Mouse (Mus musculus) liver, adult 2 months (tissue): ENCODE measurements around the gene Mylk4. TPM values are rescaled to one million over a fixed set of nuclear protein-coding genes. Genes with fewer than 3 reads are reported as not detected.

Source experiments
- DNase-seq: peaks from one replicate; pipeline ENCODE4 v3.0.0-alpha.2; 2011; ENCODE audit warnings: low read depth, low spot score; ENCODE audit errors: extremely low read depth
- H3K27ac ChIP-seq: fragments of 200-500 bp; replicated peaks from 2 replicates; pipeline ENCODE4 v1.5.1; 2012; ENCODE audit warnings: low read depth, mild to moderate bottlenecking, control low read depth, inconsistent platforms, low read length; ENCODE audit not compliant: insufficient read depth
- H3K27me3 ChIP-seq: fragments of 200-500 bp; 2 replicates; pipeline ENCODE4 v1.6.1; 2012; ENCODE audit warnings: mild to moderate bottlenecking, moderate library complexity, low read length, inconsistent platforms; ENCODE audit not compliant: control insufficient read depth, insufficient read depth
- H3K36me3 ChIP-seq: fragments of 200-500 bp; 2 replicates; pipeline ENCODE4 v1.6.1; 2012; ENCODE audit warnings: low read length, inconsistent platforms; ENCODE audit not compliant: control insufficient read depth, insufficient read depth
- H3K4me1 ChIP-seq: fragments of 200-500 bp; 2 replicates; pipeline ENCODE4 v1.6.1; 2011; ENCODE audit warnings: low read length; ENCODE audit not compliant: control insufficient read depth, insufficient read depth
- H3K4me3 ChIP-seq: fragments of 200-500 bp; 2 replicates; pipeline ENCODE4 v1.5.1; 2011; ENCODE audit warnings: low read depth, mild to moderate bottlenecking, control low read depth, low read length, moderate library complexity; ENCODE audit not compliant: insufficient read depth
- H3K79me2 ChIP-seq: fragments of 200-500 bp; 2 replicates; pipeline ENCODE4 v1.6.1; 2012; ENCODE audit warnings: inconsistent platforms, mild to moderate bottlenecking, low read length, moderate library complexity; ENCODE audit not compliant: control insufficient read depth, insufficient read depth
- H3K9ac ChIP-seq: fragments of 200-500 bp; 2 replicates; pipeline ENCODE4 v1.6.1; 2012; ENCODE audit warnings: low read depth, mild to moderate bottlenecking, control low read depth, inconsistent platforms, low read length
- CTCF ChIP-seq: fragments of 200-500 bp; IDR thresholded peaks from 2 replicates; pipeline ENCODE4 v1.5.1; 2011; ENCODE audit warnings: low read depth, low read length, control low read depth
- POLR2A ChIP-seq: fragments of 200-500 bp; IDR thresholded peaks from 2 replicates; pipeline ENCODE4 v1.6.1; 2011; ENCODE audit warnings: low read length, control low read depth; ENCODE audit not compliant: insufficient read depth; ENCODE audit errors: extremely low read depth
- WGBS: fragments of 180-500 bp; shearing (Covaris S2); methylation state at CpG from one replicate; pipeline ENCODE4 v1.1.7; 2018; 5-methylcytosine and 5-hydroxymethylcytosine counted together
- polyA plus RNA-seq: library from polyadenylated mRNA; depleted of rRNA; stranded (reverse); fragments of >200 nt; gene quantifications from 2 replicates; pipeline ENCODE4 v1.2.3, GENCODE M21; 2012
- total RNA-seq: library from RNA; depleted of rRNA; stranded (reverse); fragments of >200 nt; gene quantifications from 2 replicates; pipeline ENCODE4 v1.2.3, GENCODE M21; 2014

The Mylk4 gene
- total and polyA plus RNA-seq, 2 experiments = 0.37 TPM; not detected in 1

- TF ChIP-seq CTCF (no peak), POLR2A (no peak)
- Histone ChIP-seq H3K27me3 (no peaks in the 10 kb centered on the region), H3K4me3 (no peak overlapping the region), H3K36me3 (no peaks in the 10 kb centered on the region), H3K4me1 (peaks cover 6% of the 10 kb centered on the region; the same call in 1 of the 2 replicates), H3K79me2 (no peaks in the 10 kb centered on the region), H3K9ac (no peak overlapping the region), H3K27ac (no peak overlapping the region)
- WGBS = 89% methylated on average over 2 of the region's 2 CpGs
- no peak for DNase-seq
Observed at GRCm38 (mm10) chr13:32760795-32761194, 23.0 kb downstream of the Mylk4 start.

DNA sequence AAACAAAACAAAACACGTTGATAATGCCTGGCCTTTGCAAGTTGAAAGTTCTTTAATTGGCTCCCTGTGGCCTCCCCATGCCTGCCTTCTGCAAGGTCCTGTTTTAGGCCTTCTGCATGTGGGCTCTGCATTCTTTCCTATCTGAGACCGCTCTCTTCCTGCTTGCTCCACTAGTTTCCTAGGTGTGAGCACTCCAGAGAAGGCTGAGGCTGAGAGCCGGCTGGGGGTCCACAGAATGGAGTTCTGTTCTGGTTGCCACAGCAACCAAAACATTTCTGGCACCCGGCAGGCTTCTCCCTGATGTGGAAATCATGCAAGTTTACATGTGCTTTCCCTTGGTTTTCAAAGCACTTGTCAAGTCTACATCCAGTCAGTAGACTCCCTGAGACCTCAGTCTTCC, 24.7 kb downstream of the Mylk4 start:
- TF ChIP-seq CTCF (no peak), POLR2A (no peak)
- WGBS = 66% methylated on average over 4 of the region's 4 CpGs
- Histone ChIP-seq H3K4me3 (no peak overlapping the region), H3K9ac (no peak overlapping the region), H3K27ac (no peak overlapping the region), H3K79me2 (no peaks in the 10 kb centered on the region), H3K4me1 (peaks cover 3% of the 10 kb centered on the region; the same call in 1 of the 2 replicates), H3K36me3 (no peaks in the 10 kb centered on the region), H3K27me3 (no peaks in the 10 kb centered on the region)
- no peak for DNase-seq

GRCm38 (mm10) chr13:32752066-32752657, 31.6 kb downstream of the Mylk4 start:
- no peaks in the 10 kb centered on the region for H3K36me3 ChIP-seq
- no peaks in the 10 kb centered on the region for H3K4me1 ChIP-seq
- DNase-seq = no peak
- 45% methylated on average over 4 of the region's 4 CpGs for WGBS
- no peak overlapping the region for H3K9ac ChIP-seq
- H3K4me3 ChIP-seq = no peak overlapping the region
- no peak for TF ChIP-seq POLR2A
- no peak for TF ChIP-seq CTCF
- H3K79me2 ChIP-seq = no peaks in the 10 kb centered on the region
- H3K27me3 ChIP-seq = no peaks in the 10 kb centered on the region
- H3K27ac ChIP-seq = no peak overlapping the region

- 92% methylated on average over 1 of the region's 1 CpGs for WGBS
Observed at GRCm38 (mm10) chr13:32750507-32750906, 33.2 kb downstream of the Mylk4 start.

GRCm38 (mm10) chr13:32748421-32748820, 35.3 kb downstream of the Mylk4 start:
- Histone ChIP-seq H3K27ac (no peak overlapping the region), H3K9ac (no peak overlapping the region), H3K79me2 (no peaks in the 10 kb centered on the region), H3K4me3 (no peak overlapping the region), H3K4me1 (no peaks in the 10 kb centered on the region), H3K27me3 (no peaks in the 10 kb centered on the region), H3K36me3 (no peaks in the 10 kb centered on the region)
- no peak for DNase-seq
- WGBS = 52% methylated on average over 2 of the region's 2 CpGs
- TF ChIP-seq POLR2A (no peak), CTCF (no peak)

More at GRCm38 (mm10) chr13:32750507-32750906, 33.2 kb downstream of the Mylk4 start:
- no peaks in the 10 kb centered on the region for H3K27me3 ChIP-seq
- H3K9ac ChIP-seq = no peak overlapping the region
- no peaks in the 10 kb centered on the region for H3K36me3 ChIP-seq
- H3K27ac ChIP-seq = no peak overlapping the region
- H3K4me1 ChIP-seq = no peaks in the 10 kb centered on the region
- DNase-seq = no peak
- no peak overlapping the region for H3K4me3 ChIP-seq
- TF ChIP-seq CTCF = no peak
- no peak for TF ChIP-seq POLR2A
- no peaks in the 10 kb centered on the region for H3K79me2 ChIP-seq

DNA sequence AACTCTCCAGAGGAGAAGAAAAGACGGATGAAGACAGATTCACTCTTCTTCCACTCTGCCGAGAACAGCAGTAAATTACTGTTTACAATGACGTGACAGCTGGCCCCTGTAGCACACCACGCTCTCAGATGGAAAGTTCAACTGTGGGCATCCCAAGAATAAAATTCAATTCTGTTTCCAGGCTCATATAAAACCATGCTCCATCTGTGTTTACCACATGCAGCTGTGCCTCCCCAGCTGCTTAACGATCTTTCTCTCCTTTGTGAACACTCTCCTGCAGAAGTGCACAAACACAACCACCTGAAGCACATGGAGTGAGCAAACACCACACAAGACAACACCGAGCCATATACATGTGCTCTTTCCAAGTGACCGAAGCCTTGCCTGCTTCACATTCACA, 42.6 kb downstream of the Mylk4 start:
- Histone ChIP-seq H3K27me3 (0 out of 2 replicates have a peak, but pooled peaks cover 2% of the 10 kb centered on the region), H3K4me1 (no peaks in the 10 kb centered on the region), H3K9ac (no peak overlapping the region), H3K27ac (no peak overlapping the region), H3K4me3 (no peak overlapping the region), H3K36me3 (no peaks in the 10 kb centered on the region), H3K79me2 (no peaks in the 10 kb centered on the region)
- TF ChIP-seq POLR2A (no peak), CTCF (no peak)
- 73% methylated on average over 7 of the region's 7 CpGs for WGBS
- no peak for DNase-seq
